ENCODE assay signal across 18 mouse cellular contexts in the genomic region with DNA sequence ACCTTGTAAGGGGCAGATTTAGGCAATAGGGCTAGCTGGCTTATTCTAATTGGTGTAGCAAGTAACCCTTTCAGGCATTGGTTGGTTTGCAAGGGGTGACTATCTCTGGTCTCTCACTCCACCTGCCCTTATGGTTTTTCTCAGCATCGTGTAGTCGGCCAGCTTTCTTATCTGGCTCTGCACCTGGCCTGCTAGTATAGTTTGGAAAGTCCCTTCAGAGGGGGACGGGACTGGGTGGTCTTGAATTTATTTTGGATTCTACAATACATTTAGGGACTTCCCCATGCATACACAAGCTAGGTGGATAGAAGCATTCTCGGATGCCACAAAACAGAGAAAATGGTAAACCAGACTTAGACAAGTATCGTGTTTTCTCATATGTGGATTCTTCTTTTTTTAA. TPM values are rescaled to one million over a fixed set of nuclear protein-coding genes. Genes with fewer than 3 reads are reported as not detected.
DNase-seq lines count a peak whose midpoint lies in the region; TF ChIP-seq lines count a peak whose summit lies in the region.
"Had no signal": no experiment of that assay in that cellular context is flagged by ENCODE, and none has a peak within 500 bp of the region (broad histone marks: within the 10 kb centered on the region; RNA-seq: fewer than 3 reads in every experiment).

No protein-coding gene starts in this region.

- no peaks in the 10 kb centered on the region for H3K27me3 ChIP-seq in CH12.LX (replicated peaks)
- H3K27me3 ChIP-seq: Patski had no signal

- dilution Hi-C loops in CH12.LX (cut with MboI; ENCODE audit: extremely low pct_ligation_motif_present, extremely low pct_unique_long_range_greater_than_20kb, low sequenced_read_pairs): no loop called here

- H3K9ac ChIP-seq in CH12.LX (ENCODE audit: insufficient read depth, low read depth): peak overlapping the region; percentile 19; the same call in 1 of the 2 replicates

- peak overlapping the region; percentile 57; the same call in 1 of the 2 replicates for H3K4me2 ChIP-seq in CH12.LX (ENCODE audit: insufficient read depth, low read depth, poor library complexity, severe bottlenecking)

- in situ Hi-C loops in CH12.LX (cut with MboI; ENCODE audit: low pct_ligation_motif_present, low pct_unique_long_range_greater_than_20kb, low sequenced_read_pairs): no loop called here

- H3K36me3 ChIP-seq in CH12.LX (replicated peaks in 1 of 2; ENCODE audit: control insufficient read depth in 1 of 2, insufficient read depth in 1 of 2, low read length in 1 of 2): peaks cover 31 to 60% of the 10 kb centered on the region in 2 experiments

- no peak for TF ChIP-seq RAD21 in CH12.LX (IDR thresholded peaks at IDR 0.05; ENCODE audit: low read depth, low read length)

- H3K79me2 ChIP-seq in CH12.LX (replicated peaks; ENCODE audit: control insufficient read depth, extremely low read depth, insufficient read depth, poor library complexity, severe bottlenecking): no peaks in the 10 kb centered on the region

- TF ChIP-seq EP300 in CH12.LX (IDR thresholded peaks at IDR 0.05; ENCODE audit: low read length): peak; percentile 60

- DNase-seq in CH12.LX (ENCODE audit: extremely low read depth): peak; percentile 79
- DNase-seq in c-Kit-positive CD71-positive TER-119-negative erythroid progenitor cells, embryonic 14.5 days (ENCODE audit: low read depth): peak; percentile 40
- no peak for DNase-seq in thymus, postnatal 25 days
- no peak for DNase-seq in thymus, adult 18-20 months
- DNase-seq: adrenal gland, adult 2 months; adrenal gland, adult 8-10 months; adrenal gland, postnatal 10 days; adrenal gland, postnatal 14 days; adrenal gland, postnatal 25 days; adrenal gland, postnatal 36 days; B cell, adult 2 months; cerebellum, adult 11 months; cerebellum, adult 11-12 months; cerebellum, adult 18-20 months; cerebellum, adult 2 months; cerebellum, adult 8-10 months had no signal

- H3K9me3 ChIP-seq in CH12.LX (replicated peaks; ENCODE audit: low read length): no peaks in the 10 kb centered on the region
- H3K9me3 ChIP-seq: G1E had no signal

- no peak overlapping the region for H3K27ac ChIP-seq in CH12.LX (ENCODE audit: insufficient read depth, low read depth)

- TF ChIP-seq POLR2A in CH12.LX (IDR thresholded peaks at IDR 0.05; ENCODE audit: low read depth, low read length): no peak

- peaks cover 0 to 49% of the 10 kb centered on the region in 2 experiments; a peak in 3 of 4 replicates for H3K4me1 ChIP-seq in CH12.LX (ENCODE audit: control insufficient read depth in 1 of 2, insufficient read depth in 2 of 2)

- no peak for TF ChIP-seq CTCF in CH12.LX (conservative IDR thresholded peaks at IDR 0.05 in 1 of 2, IDR thresholded peaks at IDR 0.05 in 1 of 2; ENCODE audit: low read depth in 2 of 2, low read length in 2 of 2)

- H3K4me3 ChIP-seq in CH12.LX (replicated peaks in 1 of 3; ENCODE audit: low read depth in 2 of 3, low read length in 2 of 3, poor library complexity in 1 of 3): no peak overlapping the region

TF ChIP-seq in CH12.LX, 34 proteins besides CTCF, POLR2A, EP300 and RAD21:
- TF ChIP-seq MEF2A (IDR thresholded peaks at IDR 0.05; ENCODE audit: borderline replicate concordance, low read depth, low read length) (0 out of 2 replicates have a peak, but pooled peaks have one; percentile 35), GABPA (IDR thresholded peaks at IDR 0.05; ENCODE audit: insufficient replicate concordance, low read depth, low read length) (no peak), NRF1 (IDR thresholded peaks at IDR 0.05; ENCODE audit: low read depth, low read length) (no peak), MYC (IDR thresholded peaks at IDR 0.05; ENCODE audit: low read depth, low read length) (no peak), TBP (conservative IDR thresholded peaks at IDR 0.05; ENCODE audit: low read depth, low read length) (0 out of 2 replicates have a peak, but pooled peaks have one; percentile 36), CHD2 (IDR thresholded peaks at IDR 0.05; ENCODE audit: low read length) (0 out of 2 replicates have a peak, but pooled peaks have one; percentile 17), IRF4 (IDR thresholded peaks at IDR 0.05; ENCODE audit: low read depth, low read length) (0 out of 2 replicates have a peak, but pooled peaks have one; percentile 4), JUN (IDR thresholded peaks at IDR 0.05; ENCODE audit: insufficient read depth, low read depth, low read length) (no peak), CHD1 (IDR thresholded peaks at IDR 0.05; ENCODE audit: low read depth, low read length) (no peak), MAZ (IDR thresholded peaks at IDR 0.05; ENCODE audit: low read depth, low read length) (0 out of 2 replicates have a peak, but pooled peaks have one; percentile 30), TCF12 (IDR thresholded peaks at IDR 0.05; ENCODE audit: low read depth, low read length) (peak; percentile 80), ETS1 (conservative IDR thresholded peaks at IDR 0.05; ENCODE audit: low read depth, low read length) (0 out of 2 replicates have a peak, but pooled peaks have one; percentile 19)

RNA-seq across cellular contexts. Expression of a gene that starts 17.8 kb away (rescaled TPM):
- total RNA-seq in CH12.LX (2012; rRNA removed) (12.0 and 15.7 TPM in 2 replicates), CH12.LX (2014; rRNA removed) (33.4 and 33.9 TPM in 2 replicates)
- 24.8 and 28.9 TPM in 2 replicates for polyA plus RNA-seq in CH12.LX (2012; ENCODE audit: insufficient read length, low read depth)

RNA-seq across cellular contexts. Expression of a gene that starts 46.6 kb away (rescaled TPM):
- total RNA-seq in CH12.LX (2012; rRNA removed) (20.0 and 20.4 TPM in 2 replicates), CH12.LX (2014; rRNA removed) (71.4 and 72.1 TPM in 2 replicates)
- 23.2 and 26.5 TPM in 2 replicates for polyA plus RNA-seq in CH12.LX (2012; ENCODE audit: insufficient read length, low read depth)

Comparison
In these comparisons a context has a peak if more than half of its experiments do, and no peak if none do; other contexts are left out.
1. DNase-seq: peak in CH12.LX (single experiment) and c-Kit-positive CD71-positive TER-119-negative erythroid progenitor cells, embryonic 14.5 days (single experiment); none in thymus, postnatal 25 days (single experiment) and thymus, adult 18-20 months (0 of 2).